Mouse (Mus musculus): Measurements from ENCODE around the gene Fam206a.
A peak's percentile ranks its signal among the peaks of the same experiment; 100 is the strongest.

The Fam206a gene

DNA sequence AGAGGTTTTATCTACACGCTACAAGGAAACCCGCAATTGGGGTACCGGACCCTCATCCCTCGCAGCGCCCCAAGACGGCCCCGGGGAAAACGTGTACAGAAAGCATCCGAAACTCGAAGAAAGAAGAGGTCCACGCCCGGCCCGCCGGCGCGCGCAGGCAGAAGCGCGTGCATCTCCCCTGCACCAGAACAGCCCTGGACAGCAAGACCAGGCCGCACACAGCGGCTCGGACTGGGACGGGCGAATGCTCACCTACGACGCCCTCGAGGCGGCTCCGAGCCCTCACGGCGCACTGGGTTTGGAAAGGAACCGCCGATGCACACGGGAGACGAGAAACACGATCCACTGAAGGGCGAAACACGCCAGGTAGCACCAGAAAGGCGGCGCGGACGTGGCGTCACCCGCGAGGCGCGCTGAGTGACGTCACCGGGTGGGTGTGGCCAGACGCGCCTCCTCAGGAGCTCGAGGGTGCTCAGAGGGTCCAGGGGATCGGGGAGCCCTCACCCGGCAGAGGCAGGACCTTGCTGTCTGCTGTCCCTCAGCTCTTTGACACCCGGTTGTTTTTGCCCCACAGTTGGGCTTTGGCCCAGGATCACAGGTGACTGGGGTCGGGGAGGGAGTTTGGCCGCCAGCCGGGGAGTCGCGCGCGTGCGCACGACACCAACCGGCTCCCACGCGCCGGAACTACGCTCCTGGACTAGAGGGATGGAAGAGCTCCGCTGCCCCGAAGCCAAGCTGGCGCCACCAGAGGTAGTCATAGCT lies at the start of gene Fam206a, which contains the start of gene Elp1:
TSS of gene Fam206a (plus strand) at position 439 of the 762 bp plus-strand sequence.
TSS of gene Elp1 (minus strand) at position 425 of the 762 bp plus-strand sequence.
- peak; percentile 93 for DNase-seq

DNA sequence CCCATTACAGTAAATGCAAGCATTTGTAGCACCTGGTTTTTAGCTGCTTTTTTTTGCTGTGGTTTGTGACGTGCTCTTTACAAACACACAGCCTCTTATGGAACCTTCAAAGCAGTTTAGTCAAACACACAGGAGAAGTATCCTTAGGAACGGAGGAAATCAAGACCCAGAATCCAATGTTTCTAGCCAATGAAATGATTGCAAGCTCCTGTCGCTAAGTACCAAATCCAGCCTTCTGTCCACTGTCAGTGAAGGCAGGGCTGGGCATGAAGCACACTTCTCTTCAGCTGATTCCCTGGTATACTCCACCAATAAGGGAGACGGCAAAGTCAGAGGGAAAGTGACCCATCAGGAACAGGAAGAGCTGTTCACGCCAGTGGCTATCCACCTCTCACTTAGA lies 46.1 kb upstream of the Fam206a start:
- DNase-seq: no peak

DNA sequence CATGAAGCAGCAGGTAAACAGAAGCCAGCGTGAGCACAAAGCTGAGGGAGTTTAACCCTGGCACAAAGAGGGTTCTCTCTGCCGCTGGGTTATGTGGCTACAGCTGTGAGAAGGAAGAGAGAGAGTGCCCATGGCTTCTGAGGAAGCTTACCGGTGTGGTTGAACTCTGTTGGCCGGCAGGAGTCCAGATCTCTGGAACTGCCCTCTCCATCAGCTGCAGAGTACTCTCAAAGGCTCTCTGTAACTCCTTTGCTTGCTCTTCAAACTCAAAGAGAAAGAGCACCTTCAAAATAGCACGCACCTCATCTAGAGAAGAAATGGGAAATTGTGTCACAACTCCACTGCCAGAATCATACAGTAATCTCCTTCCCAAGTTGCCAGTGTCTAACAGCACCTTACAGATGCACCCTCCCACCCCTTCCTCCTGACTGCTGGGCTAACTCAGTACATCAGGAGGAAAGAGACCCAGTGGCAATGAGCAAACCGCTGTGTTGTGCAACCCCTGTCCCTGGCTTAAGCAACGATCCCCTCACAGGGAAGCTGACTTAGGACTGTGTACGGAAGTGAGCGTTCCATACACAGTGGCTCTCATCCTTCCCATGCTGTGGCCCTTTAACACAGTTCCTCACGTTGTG lies 45.1 kb upstream of the Fam206a start:
- no peak for DNase-seq

DNA sequence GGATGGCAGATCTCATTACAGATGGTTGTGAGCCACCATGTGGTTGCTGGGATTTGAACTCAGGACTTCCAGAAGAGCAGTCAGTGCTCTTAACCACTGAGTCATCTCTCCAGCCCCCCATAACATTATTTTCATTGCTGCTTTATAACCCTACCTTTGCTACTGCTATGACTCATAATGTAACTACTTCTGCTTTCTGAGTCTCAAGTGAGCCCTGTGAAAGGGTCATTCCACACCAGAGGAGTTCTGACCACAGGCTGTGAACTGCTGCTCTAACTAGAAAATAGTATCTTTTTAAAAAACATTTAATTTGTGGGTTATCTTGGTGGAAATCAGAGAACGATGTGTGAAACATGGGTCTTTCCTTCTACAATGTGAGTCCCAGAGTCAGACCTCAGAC lies 44.5 kb upstream of the Fam206a start:
- no peak for DNase-seq

DNA sequence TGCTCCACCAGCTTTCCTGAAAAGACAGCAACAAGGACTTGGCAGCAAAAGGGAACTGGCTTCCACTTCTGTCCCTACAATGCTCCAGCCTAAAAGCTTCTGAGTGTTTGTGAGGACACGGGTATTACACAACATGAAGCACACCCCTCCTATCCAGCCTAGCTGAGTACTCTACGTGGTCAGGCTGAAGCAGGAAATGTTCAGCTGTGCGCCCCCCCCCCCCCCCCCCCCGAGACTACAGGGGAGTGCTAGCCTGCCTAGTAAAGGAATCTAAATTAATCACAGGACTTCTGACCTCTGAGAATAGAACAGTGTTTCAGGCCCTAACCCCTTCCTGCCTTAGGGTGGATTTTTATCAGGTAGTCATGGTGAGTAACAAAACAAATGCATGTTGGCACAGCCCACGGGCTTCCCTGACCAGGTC lies 34.3 kb upstream of the Fam206a start:
- DNase-seq: no peak

DNA sequence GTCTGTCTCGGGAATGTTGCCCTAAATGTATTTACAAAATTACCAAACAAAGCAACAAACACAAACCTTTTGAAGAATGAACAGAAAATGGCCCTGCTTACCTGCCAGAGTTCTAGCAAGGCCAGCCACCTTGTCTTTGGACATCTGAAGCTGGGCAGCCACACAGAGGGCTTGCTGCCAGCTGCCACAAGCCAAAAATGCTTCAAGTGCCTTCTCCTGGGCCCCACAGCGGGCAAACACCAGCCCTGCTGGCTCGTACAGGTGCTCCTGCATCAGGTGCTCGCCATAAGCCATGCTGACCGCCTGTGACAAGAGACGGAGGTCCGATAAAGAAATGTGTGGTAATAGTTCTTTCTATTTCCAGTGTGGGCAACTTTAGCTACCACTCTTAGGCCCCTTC lies 33.2 kb upstream of the Fam206a start:
- DNase-seq: no peak

DNA sequence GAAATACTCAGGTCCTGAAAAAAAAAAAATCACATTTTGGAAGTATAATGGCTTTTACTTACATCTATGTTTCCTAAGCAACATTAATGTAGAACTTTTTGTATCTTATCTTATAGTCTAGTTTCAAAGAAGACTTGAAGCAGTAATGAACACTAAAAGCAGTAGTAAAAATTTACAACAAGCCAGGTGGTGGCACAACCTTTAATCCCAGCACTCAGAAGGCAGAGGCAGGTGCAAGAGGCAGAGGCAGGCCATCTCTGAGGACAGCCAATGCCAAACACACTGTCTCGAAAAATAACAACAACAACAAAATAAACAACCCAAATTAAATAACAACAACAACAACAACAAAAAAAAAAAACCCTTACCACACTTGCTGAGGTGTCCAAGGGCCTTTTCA lies 31.1 kb upstream of the Fam206a start:
- no peak for DNase-seq

DNA sequence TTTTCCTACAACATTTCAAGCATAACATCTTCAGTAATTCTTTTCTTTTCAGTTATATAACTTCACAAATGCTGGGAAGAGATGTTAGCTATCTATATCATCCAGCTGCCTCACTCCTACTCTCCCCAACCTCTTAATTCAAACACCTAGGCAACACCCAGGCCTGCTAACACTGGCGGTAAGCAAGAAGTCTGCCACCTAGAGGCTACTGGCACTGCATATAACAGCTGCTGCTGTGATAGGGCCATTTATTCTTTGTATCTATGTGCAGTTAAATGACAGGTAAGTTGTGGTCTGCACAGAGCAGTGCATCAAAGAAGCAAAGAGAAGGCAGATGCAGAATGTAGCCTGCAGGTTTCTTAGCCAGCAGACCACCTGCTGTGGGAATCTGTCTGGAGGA lies 10.8 kb upstream of the Fam206a start:
- peak; percentile 45 for DNase-seq

DNA sequence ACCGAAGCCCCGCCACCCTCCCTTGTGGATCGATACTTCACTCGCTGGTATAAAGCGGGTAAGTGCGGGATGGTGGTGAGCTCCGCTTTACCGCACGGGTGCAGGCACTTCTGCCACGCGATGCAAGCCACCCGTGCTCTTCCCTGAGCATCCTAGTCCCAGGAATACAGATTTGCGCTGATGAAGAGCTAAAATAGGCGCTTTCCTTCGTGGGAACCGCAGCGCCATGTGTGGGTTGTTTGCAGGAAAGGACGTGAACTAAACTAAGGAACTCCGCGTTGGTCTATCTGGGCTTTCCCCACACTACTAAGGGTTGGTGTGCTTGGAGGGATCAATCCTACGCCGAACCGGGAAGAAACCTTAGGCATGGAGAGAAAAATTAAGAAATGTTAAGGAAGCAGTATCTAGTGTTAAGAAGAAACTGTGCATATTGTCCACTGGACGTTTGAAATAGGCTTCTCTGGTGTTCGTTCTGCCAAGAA lies 565 bp downstream of the Fam206a start:
- DNase-seq: no peak

DNA sequence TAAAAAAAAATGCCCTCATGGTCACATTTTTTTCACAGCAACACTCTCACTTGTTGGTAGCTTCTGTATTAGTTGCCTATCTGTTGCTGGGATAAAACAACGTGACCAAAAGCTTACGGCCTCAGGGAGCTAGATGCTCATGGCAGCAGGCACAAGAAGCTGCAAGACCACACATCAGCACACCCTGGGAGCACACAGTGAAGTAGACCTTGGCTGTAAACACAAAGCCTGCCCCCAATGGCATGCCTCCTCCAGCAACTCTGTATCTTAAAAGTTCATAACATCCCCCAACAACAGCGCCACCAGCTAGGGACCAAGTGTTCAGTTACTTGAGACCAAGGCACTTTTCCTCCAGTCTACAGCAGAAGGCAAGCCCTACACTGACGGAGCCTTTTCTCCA lies 6.9 kb downstream of the Fam206a start:
- no peak for DNase-seq

DNA sequence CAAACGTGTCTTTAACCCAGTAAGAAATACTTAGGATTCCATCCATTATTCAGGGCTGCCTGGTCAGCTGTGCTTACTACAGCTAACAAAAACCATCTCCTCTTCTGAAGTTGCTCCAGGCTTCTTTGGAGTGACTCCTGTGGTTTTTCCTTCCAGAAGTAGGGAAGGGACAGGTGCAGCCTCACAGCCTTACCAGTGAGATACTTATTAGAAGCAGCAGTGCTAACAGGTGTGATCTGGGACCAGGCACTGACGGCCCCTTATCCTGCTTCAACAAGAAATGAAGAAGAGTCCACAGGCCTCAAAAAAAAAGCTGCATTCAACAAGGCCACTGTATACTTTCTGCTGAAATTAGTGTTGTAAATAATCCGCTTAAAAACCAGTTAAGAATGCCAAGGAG lies 9.5 kb downstream of the Fam206a start:
- no peak for DNase-seq

DNA sequence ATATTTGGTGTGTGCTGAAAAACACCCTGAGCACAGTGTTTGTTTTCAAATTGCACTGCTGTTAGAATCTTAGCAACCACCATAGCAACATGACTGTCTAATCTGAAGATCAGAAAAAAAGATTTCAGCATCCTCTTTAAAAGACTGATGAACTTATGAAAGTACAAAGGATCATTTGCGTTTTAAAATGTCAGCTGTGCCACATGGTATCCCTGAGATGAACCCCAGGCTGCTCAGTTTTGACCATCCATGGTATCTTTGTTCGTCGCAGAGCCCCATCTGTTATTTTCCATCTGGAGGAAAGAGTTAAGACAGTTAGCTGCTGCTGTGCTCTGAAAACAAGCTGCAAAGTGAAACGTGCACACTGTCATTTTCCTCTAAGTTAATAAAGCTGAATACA lies 10.0 kb downstream of the Fam206a start:
- no peak for DNase-seq

DNA sequence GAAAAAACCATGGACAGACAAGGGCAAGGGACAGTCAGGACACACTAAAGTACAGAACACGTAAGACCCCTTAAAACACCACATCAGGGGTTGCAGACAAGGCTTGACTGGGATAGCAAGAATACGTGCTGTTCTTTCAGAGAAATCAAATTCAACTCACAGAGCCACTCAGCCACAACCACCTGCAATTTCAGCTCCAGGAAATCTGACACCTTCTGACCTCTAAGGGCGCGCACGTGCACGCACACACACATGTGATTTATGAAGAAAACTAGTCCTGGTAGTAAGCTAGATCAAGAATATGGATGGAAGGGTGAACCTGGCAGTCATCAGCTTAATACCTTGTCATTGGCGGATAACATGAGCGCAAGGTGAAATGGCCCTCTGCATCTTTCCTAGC lies 13.0 kb downstream of the Fam206a start:
- peak; percentile 19 for DNase-seq

DNA sequence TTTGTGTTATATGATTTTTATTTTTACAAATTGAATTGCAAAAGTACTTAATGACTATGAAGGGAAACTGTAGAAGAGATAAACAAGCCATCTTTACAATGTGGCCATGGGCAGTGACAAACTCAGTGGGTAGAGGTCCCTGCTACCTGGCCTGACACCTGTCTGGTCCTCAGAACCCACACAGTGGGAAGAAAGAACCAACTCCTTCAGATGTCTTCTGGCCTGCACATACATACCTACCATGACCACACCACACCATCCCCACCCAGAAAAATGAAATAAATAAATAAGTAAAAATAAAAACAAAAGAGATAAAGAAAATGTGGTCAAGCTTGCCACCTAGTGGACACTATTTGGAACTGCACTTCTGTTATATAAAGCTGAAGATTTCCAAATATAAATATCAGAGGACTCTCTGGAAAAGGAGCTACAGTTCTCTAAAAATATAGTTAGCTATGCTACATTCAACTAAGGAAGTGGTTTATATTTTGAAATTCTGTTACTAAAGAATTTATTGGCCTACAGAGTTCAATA lies 17.9 kb downstream of the Fam206a start:
- DNase-seq: peak; percentile 20

DNA sequence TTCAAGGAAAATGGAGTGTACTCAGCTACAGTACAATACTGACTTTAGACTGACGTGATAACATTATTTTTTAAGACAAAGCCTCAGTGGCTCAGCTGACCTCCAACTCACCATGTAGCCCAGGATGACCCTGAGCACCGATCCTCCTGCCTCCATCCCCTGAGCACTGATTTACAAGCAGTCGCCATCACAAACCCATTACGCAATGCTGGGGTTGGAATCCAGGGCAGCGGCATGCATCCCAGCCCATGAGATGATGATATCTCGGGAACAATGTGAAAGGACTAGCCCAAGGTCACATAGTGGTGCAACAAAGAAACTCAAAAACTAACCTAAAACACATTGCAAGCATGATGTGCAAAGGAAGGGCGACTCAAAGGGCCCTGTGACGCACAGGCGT lies 22.1 kb downstream of the Fam206a start:
- no peak for DNase-seq

DNA sequence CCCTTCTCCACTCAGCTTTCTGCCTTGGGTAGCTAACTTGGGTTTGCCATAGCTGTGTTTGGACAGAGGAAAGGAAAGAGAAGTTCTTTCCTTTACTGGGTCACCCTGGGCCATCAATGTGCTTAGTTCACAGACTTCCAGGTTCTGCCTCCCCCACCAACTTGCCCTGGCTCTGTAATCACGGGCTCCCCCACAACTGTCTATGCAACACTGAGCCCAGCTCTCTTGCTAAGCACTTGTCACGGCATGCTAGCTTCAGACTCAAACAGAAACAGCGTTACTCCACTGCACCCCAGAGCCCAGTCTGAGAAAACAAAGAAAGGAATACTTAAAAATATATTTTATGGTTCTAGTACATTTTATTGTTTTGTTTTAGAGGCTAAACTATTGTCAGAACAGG lies 26.8 kb downstream of the Fam206a start:
- DNase-seq: no peak

DNA sequence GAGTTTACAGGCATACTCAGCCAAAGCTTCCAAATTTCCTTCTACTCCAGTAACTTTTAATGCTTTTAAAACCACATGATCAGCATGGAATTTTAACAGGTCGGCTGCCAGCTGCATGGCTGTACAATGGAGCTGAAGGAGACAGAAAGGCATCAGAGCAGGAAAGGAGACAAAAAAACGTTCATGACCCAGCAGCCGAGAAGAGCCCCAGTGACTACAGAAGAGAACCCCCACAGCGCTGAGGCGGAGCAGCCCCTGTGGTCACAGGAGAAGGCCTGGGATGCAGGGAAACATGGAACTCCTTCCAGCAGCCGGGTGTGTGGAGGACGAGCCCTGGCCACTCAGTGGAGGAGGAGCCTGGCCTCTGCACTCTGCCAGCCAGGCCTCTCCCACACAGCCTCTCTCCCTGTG lies 27.4 kb downstream of the Fam206a start:
- DNase-seq: no peak

DNA sequence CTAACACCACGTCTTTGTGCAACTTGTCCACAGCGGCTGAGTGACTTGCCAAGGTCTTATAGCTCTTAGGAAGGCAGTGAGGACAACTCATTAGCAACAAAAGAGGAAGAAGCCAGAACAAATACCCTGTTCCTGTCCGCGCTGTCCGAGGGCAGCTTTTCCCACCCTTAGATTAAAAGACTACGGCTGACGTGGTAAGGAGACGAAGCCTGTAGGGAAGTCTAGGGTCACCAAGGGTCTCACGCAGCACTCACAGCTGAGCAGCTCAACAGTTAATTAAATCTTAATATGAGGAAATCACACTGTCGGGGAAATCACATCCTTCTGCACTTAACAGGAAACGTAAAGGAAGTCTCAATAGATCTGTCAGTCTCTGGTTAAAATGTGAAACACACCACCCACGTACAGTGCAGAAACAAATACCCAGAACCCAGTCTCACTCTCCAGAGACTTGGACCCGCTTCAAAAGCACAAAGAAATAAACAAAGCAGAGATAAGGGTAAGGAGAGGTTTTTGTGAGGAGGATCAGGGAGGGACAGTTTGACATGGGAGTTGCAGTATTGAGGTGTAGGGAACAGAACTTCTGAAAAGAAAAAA lies 29.0 kb downstream of the Fam206a start:
- DNase-seq: no peak

DNA sequence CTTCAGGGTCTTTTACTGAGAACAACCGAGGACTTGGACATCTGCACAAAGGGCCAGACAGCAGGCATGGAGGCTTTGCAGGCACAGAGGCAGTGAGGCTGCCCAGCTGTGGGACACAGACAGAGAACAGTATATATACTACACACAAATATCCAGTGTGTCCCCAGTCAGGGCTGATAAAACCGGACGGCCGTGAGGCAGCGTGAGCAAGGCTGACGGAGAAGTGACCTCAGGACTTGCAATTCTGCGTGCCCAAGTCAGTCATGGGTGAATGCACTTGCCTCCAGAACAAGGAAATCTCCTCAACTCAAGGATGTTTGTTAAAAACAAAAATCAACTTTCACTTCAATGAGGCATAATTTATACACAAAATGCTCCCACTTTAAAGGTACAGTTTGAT lies 29.9 kb downstream of the Fam206a start:
- no peak for DNase-seq

DNA sequence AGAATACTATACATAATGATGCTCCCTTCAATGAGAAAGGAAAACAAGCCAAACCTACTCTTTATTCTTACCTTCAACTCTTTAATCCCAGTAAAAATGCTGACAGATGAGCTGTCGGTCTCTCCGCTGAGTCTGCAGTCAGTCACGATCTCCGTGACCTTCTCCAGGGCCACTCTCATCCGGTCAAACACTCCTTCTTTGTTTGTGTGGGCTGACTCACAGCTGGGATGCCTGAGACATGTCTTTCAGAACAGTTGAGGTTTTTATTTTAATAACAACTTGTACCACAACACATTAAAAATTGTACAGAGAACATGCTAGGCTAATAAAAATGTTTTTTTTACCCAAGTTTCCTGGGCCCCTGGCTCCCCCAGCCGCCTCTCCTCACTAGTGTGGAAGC lies 35.5 kb downstream of the Fam206a start:
- DNase-seq: no peak

DNA sequence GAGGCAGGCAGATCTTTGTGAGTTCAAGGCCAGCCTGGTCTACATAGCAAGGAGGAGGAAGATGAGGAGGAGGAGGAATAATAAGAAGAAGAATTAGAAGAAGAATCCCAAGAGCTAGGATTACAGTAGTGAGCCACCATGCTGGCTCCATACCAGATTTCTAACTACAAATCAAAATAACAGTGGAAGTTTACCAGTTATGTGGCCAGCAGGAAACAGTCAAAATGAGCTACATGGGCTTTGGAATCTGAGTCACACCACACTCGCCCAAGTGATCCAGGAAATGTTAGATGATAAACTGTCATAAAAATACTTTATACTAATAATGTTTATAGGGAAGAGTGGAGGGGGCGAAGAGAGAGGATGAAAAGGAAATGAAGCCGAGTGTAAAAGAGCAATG lies 38.2 kb downstream of the Fam206a start:
- DNase-seq: no peak

DNA sequence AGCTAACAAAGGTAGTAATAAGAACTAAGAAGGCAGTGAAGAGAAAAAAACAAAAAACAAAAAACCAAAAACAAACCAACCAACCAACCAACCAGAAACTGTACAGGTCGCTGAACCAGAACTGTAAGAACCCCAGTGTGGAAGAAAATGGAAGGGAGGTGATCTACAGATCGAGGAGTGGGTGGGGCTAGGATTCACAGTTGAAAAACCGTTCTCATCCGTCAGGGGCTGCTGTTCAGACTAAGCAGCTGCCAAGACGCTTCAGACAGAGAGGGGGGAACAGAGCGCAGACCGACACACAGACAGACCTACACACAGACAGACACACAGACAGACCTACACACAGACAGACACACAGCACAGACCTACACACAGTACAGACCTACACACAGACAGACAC lies 40.4 kb downstream of the Fam206a start:
- DNase-seq: no peak

DNA sequence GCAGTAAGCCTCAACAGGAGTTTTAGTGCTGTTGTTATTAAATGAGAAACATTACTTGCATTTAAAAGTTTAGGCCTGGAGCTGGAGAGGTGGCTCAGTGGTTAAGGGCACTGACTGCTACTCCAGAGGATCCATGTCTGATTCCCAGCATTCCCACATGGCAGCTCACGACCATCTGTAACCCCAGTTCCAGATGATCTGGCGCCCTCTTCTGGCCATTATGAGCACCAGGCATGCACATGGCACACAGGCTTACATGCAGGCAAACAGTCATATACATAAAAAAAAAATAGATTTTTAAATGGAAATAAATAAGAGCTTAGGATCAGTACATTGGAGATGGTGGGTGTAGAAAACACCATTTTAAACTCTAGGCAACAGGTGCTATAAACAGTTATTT lies 41.8 kb downstream of the Fam206a start:
- DNase-seq: no peak

DNA sequence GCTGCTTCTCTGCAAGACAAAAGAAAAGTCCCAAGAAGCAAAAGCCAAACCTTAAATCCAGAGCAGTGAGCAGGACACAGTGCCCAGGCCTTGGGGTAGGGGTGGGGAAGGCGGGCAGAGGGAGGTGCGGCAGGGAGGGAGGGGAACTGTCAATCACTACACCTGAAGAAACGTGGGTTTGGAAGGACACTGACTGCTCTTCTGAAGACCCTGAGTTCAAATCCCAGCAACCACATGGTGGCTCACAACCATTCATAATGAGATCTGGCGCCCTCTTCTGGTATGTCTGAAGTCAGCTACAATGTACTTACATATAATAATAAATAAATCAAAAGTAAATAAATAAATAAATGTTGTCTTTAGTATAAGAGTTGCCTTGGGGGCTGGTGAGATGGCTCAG lies 42.8 kb downstream of the Fam206a start:
- no peak for DNase-seq

Data from embryo, embryonic 11 days (tissue).